Mouse (Mus musculus): ENCODE measurements around the gene Chrm3.

DNA sequence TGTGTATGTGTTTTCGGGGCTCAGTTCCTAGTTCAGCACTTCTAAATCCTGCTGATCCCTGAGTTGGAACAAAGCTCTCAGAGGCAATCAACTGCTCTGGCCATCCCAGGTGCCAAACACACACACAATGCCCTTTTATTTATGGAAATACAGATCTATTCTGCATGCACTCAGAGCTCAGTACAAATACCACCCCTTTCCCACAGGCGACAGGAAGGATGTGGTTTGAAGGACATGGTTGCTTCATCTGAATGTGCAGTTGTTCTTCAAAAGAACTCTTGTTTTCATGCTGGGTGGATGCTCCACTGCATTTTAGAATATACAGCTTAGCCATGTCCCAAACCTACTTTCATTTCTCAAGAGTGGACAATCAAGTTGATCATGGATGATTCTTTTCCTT, 294.9 kb downstream of the Chrm3 start:
- TF ChIP-seq POLR2A (IDR thresholded peaks at IDR 0.05; ENCODE audit: extremely low read depth, insufficient read depth, low read length) (no peak), CTCF (IDR thresholded peaks at IDR 0.05; ENCODE audit: extremely low read depth, insufficient read depth, low read length) (no peak)
